Mouse (Mus musculus) limb, embryonic 15.5 days (tissue): ENCODE measurements at regions not wholly inside any gene's neighbourhood (a gene's known extent, or its start where the extent isn't known, plus 50 kb on each side); places are given as distances from the start of the nearest gene placed in this dataset.

ENCODE experiments used
- ATAC-seq: fragments of 200-750 bp; cut with Nextera tagmentation; 2 replicates; pipeline ENCODE4 v1.8.0; 2017; ENCODE audit warnings: low read depth, moderate TSS enrichment; ENCODE audit not compliant: insufficient number of reproducible peaks, low FRiP score, low TSS enrichment
- H3K27ac ChIP-seq: fragments of 300-500 bp; sonication (generic); 2 replicates; pipeline ENCODE4 v1.5.1; 2015; ENCODE audit warnings: moderate library complexity, mild to moderate bottlenecking, inconsistent platforms
- H3K27me3 ChIP-seq: fragments of 300-500 bp; sonication (generic); 2 replicates; pipeline ENCODE4 v1.6.1; 2015; ENCODE audit warnings: inconsistent platforms
- H3K36me3 ChIP-seq: fragments of 300-500 bp; sonication (generic); 2 replicates; pipeline ENCODE4 v1.6.1; 2015; ENCODE audit warnings: inconsistent platforms
- H3K4me1 ChIP-seq: fragments of 300-500 bp; sonication (generic); 2 replicates; pipeline ENCODE4 v1.6.1; 2015; ENCODE audit warnings: inconsistent platforms
- H3K4me2 ChIP-seq: fragments of 300-500 bp; sonication (generic); 2 replicates; pipeline ENCODE4 v1.6.1; 2015; ENCODE audit warnings: mild to moderate bottlenecking, inconsistent platforms
- H3K4me3 ChIP-seq: fragments of 300-500 bp; sonication (generic); 2 replicates; pipeline ENCODE4 v1.5.1; 2015; ENCODE audit warnings: mild to moderate bottlenecking, inconsistent platforms
- H3K9ac ChIP-seq: fragments of 300-500 bp; sonication (generic); 2 replicates; pipeline ENCODE4 v1.6.1; 2015; ENCODE audit warnings: inconsistent platforms
- H3K9me3 ChIP-seq: fragments of 300-500 bp; sonication (generic); 2 replicates; pipeline ENCODE4 v1.6.1; 2016; ENCODE audit warnings: inconsistent platforms

DNA sequence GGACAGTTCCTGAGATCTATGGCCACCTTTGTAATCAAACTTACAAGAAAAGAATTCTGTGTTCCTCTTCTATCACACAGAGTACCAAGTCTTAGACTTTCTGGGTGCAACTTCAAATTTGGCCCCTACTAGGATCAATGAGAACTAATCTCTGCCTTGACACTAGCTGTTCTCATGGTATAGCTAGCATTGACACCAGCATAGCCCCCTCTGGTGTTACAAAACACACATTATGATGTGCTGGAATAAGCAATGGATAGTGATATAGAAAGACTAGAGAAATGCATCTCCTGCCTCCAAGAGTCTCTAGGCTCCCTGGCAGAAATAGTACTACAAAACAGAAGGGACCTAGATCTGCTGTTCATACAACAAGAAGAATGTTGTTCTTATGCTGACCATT lies 566.6 kb upstream of the Vrk2 start:
- no peaks in the 10 kb centered on the region for H3K36me3 ChIP-seq
- H3K4me1 ChIP-seq, result no peaks in the 10 kb centered on the region
- H3K9ac ChIP-seq, result no peak overlapping the region
- ATAC-seq, result no peak
- H3K9me3 ChIP-seq, result no peaks in the 10 kb centered on the region
- no peaks in the 10 kb centered on the region for H3K27me3 ChIP-seq
- H3K27ac ChIP-seq, result no peak overlapping the region
- H3K4me2 ChIP-seq, result no peak overlapping the region
- no peak overlapping the region for H3K4me3 ChIP-seq
